Mouse (Mus musculus): Measurements from ENCODE around the gene Tmem72.

DNA sequence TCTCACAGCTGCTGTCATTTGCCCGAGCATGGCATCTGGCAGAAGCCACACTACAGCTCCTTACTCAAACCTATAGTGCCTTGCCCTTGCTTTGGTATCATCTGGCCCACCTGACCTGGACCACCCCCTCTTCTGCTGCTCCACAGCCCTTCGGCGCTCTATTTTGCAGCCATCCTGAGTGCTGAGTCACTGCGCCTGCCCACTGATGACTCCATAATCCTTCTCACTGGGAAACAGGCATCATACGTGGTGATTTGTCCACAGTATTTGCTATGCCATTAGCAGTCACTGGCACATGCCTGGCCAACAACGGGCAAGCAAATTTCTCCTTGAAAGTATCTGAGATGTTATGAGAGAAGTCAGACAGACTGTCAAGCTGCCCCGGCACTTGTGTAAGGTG lies 66.9 kb downstream of the Tmem72 start:
- TF ChIP-seq CTCF (IDR thresholded peaks at IDR 0.05; ENCODE audit: borderline replicate concordance, insufficient read depth, low read length) (no peak), POLR2A (IDR thresholded peaks at IDR 0.05; ENCODE audit: low read depth, low read length) (no peak)
